Mouse (Mus musculus) G1E (cell line): ENCODE measurements around the gene BC005537. TPM values are rescaled to one million over a fixed set of nuclear protein-coding genes. Genes with fewer than 3 reads are reported as not detected.

ENCODE experiments used
- ATAC-seq: 2 replicates; pipeline ENCODE4 v1.8.0; 2016; ENCODE audit warnings: mild to moderate bottlenecking; ENCODE audit not compliant: insufficient number of reproducible peaks, poor library complexity, low FRiP score, severe bottlenecking; ENCODE audit errors: extremely low read depth
- DNase-seq: peaks from one replicate; pipeline ENCODE4 v3.0.0; 2012; ENCODE audit warnings: low spot score
- H3K27me3 ChIP-seq: 2 replicates; pipeline ENCODE4 v1.6.1; 2012; ENCODE audit warnings: mild to moderate bottlenecking, low read length, inconsistent platforms; ENCODE audit not compliant: insufficient read depth
- H3K36me3 ChIP-seq: replicated peaks from 2 replicates; pipeline ENCODE3; 2012; ENCODE audit warnings: mild to moderate bottlenecking, inconsistent platforms
- H3K4me1 ChIP-seq: 2 replicates; pipeline ENCODE4 v1.6.1; 2012; ENCODE audit warnings: low read depth, low read length, inconsistent platforms, mixed read lengths; ENCODE audit not compliant: insufficient read depth
- H3K4me3 ChIP-seq: 2 replicates; pipeline ENCODE4 v1.5.1; 2012; ENCODE audit warnings: low read depth, mild to moderate bottlenecking, inconsistent platforms, low read length, moderate library complexity, mixed read lengths
- H3K9me3 ChIP-seq: replicated peaks from 2 replicates; pipeline ENCODE4 v1.6.1; 2012; ENCODE audit warnings: inconsistent platforms
- CTCF ChIP-seq: IDR thresholded peaks from 2 replicates; pipeline ENCODE4 v1.5.1; 2012; ENCODE audit warnings: low read depth, low read length, inconsistent platforms, mixed read lengths
- GATA1 ChIP-seq: IDR thresholded peaks from 2 replicates; pipeline ENCODE4 v1.6.1; 2012; ENCODE audit warnings: borderline replicate concordance, low read length, inconsistent platforms, mixed read lengths
- GATA2 ChIP-seq: IDR thresholded peaks from 2 replicates; pipeline ENCODE4 v1.6.1; 2012; ENCODE audit warnings: low read depth, low read length, inconsistent platforms, borderline replicate concordance
- POLR2AphosphoS5 ChIP-seq: IDR thresholded peaks from 2 replicates; pipeline ENCODE4 v1.6.1; 2012; ENCODE audit warnings: low read depth, low read length, inconsistent platforms; ENCODE audit not compliant: insufficient replicate concordance
- TAL1 ChIP-seq: conservative IDR thresholded peaks from 2 replicates; pipeline ENCODE4 v1.6.1; 2012; ENCODE audit warnings: low read depth, low read length, inconsistent platforms, mixed read lengths
- polyA plus RNA-seq: library from polyadenylated mRNA; stranded (reverse); fragments of >175 nt; gene quantifications from 2 replicates; pipeline ENCODE4 v1.2.3, GENCODE M21; 2012
- total RNA-seq, 2 experiments: library from RNA; stranded (forward) in 1 of 2; stranded (reverse) in 1 of 2; fragments of 200-1000 nt in 1 of 2; fragments of >200 nt in 1 of 2; fragmentation: Nextera tagmentation in 1 of 2; gene quantifications; 2 replicates each; pipeline ENCODE4 v1.2.3; 2014 to 2017

BC005537 gene
- total and polyA plus RNA-seq, 3 experiments = 51.4 to 121 (median 61.7) TPM

- H3K4me1 ChIP-seq = peaks cover 2% of the 10 kb centered on the region; the same call in 1 of the 2 replicates
- no peak for DNase-seq
Observed at GRCm38 (mm10) chr13:24778706-24779380, 22.6 kb upstream of the BC005537 start.

GRCm38 (mm10) chr13:24781916-24782315 lies 19.5 kb upstream of the BC005537 start:
- no peak for ATAC-seq
- DNase-seq = no peak

More at GRCm38 (mm10) chr13:24778706-24779380, 22.6 kb upstream of the BC005537 start:
- ATAC-seq = no peak
- TF ChIP-seq POLR2AphosphoS5 (no peak), TAL1 (no peak), CTCF (no peak), GATA1 (no peak), GATA2 (no peak)
- Histone ChIP-seq H3K4me3 (no peak overlapping the region), H3K36me3 (no peaks in the 10 kb centered on the region), H3K9me3 (no peaks in the 10 kb centered on the region), H3K27me3 (peaks cover 31% of the 10 kb centered on the region)

GRCm38 (mm10) chr13:24786014-24786490 lies 15.4 kb upstream of the BC005537 start:
- peaks cover 7% of the 10 kb centered on the region for H3K4me1 ChIP-seq
- ATAC-seq = peak; percentile 60; the same call in 1 of the 2 replicates

More at GRCm38 (mm10) chr13:24781916-24782315, 19.5 kb upstream of the BC005537 start:
- Histone ChIP-seq H3K9me3 (no peaks in the 10 kb centered on the region), H3K4me1 (peaks cover 7% of the 10 kb centered on the region), H3K27me3 (peaks cover 49% of the 10 kb centered on the region), H3K36me3 (no peaks in the 10 kb centered on the region), H3K4me3 (no peak overlapping the region)
- TF ChIP-seq POLR2AphosphoS5 (no peak), CTCF (no peak), GATA1 (no peak), GATA2 (no peak), TAL1 (no peak)

GRCm38 (mm10) chr13:24787477-24787876 lies 14.0 kb upstream of the BC005537 start:
- H3K4me3 ChIP-seq = no peak overlapping the region
- no peak for TF ChIP-seq TAL1
- no peak for TF ChIP-seq GATA2
- DNase-seq (no peak), ATAC-seq (no peak)
- no peaks in the 10 kb centered on the region for H3K36me3 ChIP-seq
- peaks cover 38% of the 10 kb centered on the region for H3K27me3 ChIP-seq
- peaks cover 7% of the 10 kb centered on the region for H3K4me1 ChIP-seq
- H3K9me3 ChIP-seq = no peaks in the 10 kb centered on the region

More at GRCm38 (mm10) chr13:24786014-24786490, 15.4 kb upstream of the BC005537 start:
- peaks cover 37% of the 10 kb centered on the region for H3K27me3 ChIP-seq
- H3K36me3 ChIP-seq = no peaks in the 10 kb centered on the region
- 0 out of 2 replicates have a peak overlapping the region, but pooled peaks have one; percentile 32 for H3K4me3 ChIP-seq
- no peaks in the 10 kb centered on the region for H3K9me3 ChIP-seq
- DNase-seq = no peak
- TF ChIP-seq GATA1 (no peak), TAL1 (no peak), CTCF (no peak), GATA2 (no peak), POLR2AphosphoS5 (no peak)

GRCm38 (mm10) chr13:24791349-24791748 lies 10.1 kb upstream of the BC005537 start:
- TF ChIP-seq GATA2 (no peak), GATA1 (no peak), TAL1 (no peak), CTCF (no peak), POLR2AphosphoS5 (no peak)
- DNase-seq (no peak), ATAC-seq (no peak)
- H3K27me3 ChIP-seq = peaks cover 35% of the 10 kb centered on the region
- no peak overlapping the region for H3K4me3 ChIP-seq
- H3K9me3 ChIP-seq = no peaks in the 10 kb centered on the region
- no peaks in the 10 kb centered on the region for H3K36me3 ChIP-seq
- peaks cover 1% of the 10 kb centered on the region for H3K4me1 ChIP-seq

GRCm38 (mm10) chr13:24792411-24793045 lies 8.9 kb upstream of the BC005537 start:
- ATAC-seq = no peak
- no peak for TF ChIP-seq TAL1
- no peak for TF ChIP-seq POLR2AphosphoS5
- no peak for TF ChIP-seq CTCF
- no peak for TF ChIP-seq GATA1
- TF ChIP-seq GATA2 = no peak
- DNase-seq = no peak
- no peak overlapping the region for H3K4me3 ChIP-seq
- H3K4me1 ChIP-seq = no peaks in the 10 kb centered on the region
- no peaks in the 10 kb centered on the region for H3K9me3 ChIP-seq
- no peaks in the 10 kb centered on the region for H3K36me3 ChIP-seq
- peaks cover 29% of the 10 kb centered on the region for H3K27me3 ChIP-seq
